Mouse (Mus musculus): Measurements from ENCODE around the gene Rgs8.
A peak's percentile ranks its signal among the peaks of the same experiment; 100 is the strongest.

Rgs8 gene

DNA sequence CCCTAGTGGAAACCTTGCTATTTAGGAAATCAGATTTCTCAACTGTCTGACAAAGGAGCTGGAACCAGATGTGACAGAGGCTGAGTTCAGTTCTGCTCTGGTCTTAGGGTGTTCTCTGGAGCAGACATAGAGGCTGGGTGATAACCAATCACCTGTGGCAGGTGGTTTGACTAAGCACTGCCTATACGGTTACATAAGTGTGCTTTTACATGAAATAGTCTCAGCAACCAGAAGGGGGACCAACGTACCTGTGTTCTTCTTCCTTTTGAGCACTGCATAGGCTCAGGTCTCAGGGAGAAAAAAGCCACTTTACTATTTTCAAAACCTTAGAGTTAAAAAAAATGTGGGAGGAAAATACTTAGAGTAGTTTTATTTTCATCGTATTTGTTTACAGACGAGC lies 22.8 kb downstream of the Rgs8 start:
- no peak for DNase-seq

GRCm38 (mm10) chr1:153677635-153678034 lies 24.8 kb downstream of the Rgs8 start:
- no peak for DNase-seq

- peak; percentile 27 to 51 for DNase-seq
These were observed 26.3 kb downstream of the Rgs8 start for GRCm38 (mm10) chr1:153679147-153679546.

- DNase-seq, result no peak
These were observed 26.8 kb downstream of the Rgs8 start for GRCm38 (mm10) chr1:153679653-153680052.

GRCm38 (mm10) chr1:153680363-153680762 lies 27.5 kb downstream of the Rgs8 start:
- DNase-seq, result peak in 1 of 2 experiments; percentile 26

DNA sequence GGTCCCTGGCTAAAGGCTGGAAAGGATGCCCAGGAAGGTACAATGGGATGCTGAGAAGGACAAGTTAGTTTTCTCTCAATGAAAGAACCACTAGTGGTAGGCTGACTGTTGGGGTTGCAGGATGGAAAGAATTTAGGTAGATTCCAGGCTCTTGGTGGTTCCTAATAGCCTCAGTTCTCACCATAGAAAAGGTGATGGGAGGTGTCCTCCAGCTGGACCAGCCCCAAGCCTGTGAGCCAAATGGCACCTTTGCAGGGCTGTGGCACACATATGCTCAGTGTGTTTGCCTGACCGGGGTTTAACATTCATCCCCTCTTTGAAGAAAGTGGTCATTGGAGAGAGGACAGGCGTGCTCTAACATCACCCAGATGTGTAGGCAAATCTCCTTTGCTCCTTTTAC lies 28.2 kb downstream of the Rgs8 start:
- no peak for DNase-seq

GRCm38 (mm10) chr1:153683190-153683589 lies 30.4 kb downstream of the Rgs8 start:
- no peak for DNase-seq

- no peak for DNase-seq
These were observed 32.8 kb downstream of the Rgs8 start for GRCm38 (mm10) chr1:153685630-153686029.

- no peak for DNase-seq
These were observed 39.7 kb downstream of the Rgs8 start for GRCm38 (mm10) chr1:153692526-153692925.

DNA sequence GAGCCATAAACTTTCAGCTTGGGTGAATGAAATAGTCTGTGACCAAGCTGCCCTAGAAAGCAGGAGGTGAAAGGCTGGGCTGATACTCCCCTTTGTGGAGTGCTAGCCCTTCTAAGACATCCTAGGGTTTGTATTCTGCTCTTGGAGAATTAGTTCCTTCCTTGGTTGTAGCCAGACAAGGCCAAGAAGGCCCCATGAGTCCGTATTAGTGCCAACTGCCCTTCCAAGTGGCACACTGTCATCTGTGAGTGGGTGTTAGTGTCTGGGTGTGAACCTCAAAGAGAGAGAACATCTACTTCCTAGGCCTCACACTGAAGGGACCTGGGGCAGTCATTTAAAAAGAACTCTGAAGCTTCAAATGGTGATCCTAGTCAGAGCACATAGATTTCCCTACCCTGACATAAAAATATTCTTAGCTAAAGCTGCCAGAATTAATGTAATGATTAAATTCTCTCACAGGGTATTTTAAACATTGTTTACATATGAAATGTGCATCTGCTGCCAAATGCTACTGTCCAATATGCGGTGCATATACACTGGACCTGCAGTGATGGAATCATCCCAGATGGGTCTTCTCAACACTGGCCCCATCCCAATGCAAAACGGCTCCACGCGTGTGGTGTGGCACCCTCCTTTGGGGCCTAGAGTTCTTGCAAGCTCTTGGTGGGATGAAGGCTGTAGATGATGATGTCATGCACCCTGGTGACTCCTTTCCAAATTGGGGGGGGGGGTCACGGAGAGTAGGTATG lies 41.7 kb downstream of the Rgs8 start:
- DNase-seq, result no peak

GRCm38 (mm10) chr1:153695398-153695797 lies 42.6 kb downstream of the Rgs8 start:
- no peak for DNase-seq

DNA sequence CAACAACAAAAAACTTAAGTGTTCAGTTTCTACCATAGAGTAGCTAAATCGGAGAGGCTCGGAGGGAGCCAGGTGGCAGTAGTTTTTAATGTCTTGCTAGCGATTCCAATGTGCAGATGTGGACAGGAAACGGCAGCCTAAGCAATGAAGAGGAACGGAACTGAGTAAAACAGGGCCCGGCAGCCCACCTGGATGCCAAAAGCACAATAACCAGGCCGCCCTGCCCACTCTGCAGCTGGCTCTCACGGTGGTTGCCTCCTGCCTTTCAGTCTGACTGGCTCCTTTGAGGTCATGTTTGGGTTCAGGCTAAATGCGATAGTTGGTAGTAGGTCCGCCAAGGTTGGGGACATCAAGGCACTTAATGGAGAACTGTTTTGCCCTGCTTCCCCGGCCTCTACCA lies 43.3 kb downstream of the Rgs8 start:
- no peak for DNase-seq

DNA sequence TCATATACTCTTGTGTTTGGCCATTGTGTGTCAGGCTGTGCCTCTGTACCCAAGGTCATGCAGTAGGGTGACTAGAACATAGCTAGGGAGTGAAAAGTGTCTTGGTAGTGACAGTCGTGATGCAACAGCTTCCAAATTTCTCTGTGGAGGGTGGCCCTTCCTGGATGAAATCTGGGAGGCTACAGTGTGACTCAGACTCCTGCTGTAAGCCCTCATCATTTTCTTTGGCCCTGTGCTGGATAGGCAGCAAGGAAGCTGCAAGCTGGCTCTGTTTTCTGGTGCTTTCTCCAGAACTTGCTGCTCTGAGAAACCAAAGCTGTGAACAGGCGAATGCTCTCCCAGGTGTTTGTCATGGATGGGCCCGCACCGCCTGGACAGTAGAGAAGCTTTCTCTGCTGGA lies 43.7 kb downstream of the Rgs8 start:
- DNase-seq, result no peak

DNA sequence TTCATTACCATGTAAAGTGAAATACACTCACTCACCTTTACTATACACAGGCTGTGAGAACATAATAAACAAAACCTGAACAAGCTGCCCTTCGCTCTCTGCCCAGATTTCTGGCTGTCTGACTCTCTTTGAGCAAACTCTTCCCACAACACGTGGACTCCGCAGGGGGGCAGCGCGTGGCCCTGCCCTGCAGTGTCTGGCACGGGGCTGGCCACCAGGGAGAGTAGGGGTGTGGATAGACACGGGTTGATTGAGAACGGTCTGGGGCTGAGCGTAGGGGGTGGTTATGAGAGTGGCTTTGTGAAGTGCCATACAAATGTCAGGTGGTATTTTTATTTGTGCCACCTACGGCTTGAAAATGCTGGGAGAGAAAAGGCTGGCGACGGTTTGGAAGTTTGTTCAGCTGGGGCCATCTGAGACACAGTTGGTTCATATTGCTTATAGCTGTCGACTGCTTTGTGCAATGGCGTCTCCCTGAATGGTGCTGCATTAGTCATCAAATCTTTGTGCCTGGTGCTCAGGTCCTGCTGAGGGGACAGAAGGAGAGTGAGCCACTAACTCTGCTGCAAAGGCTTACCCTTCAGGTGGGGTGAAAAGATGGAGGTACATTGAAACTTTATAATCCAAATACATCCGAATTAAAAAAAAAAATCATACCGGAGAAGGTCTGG lies 44.9 kb downstream of the Rgs8 start:
- DNase-seq, result peak in 1 of 2 experiments; percentile 9

DNA sequence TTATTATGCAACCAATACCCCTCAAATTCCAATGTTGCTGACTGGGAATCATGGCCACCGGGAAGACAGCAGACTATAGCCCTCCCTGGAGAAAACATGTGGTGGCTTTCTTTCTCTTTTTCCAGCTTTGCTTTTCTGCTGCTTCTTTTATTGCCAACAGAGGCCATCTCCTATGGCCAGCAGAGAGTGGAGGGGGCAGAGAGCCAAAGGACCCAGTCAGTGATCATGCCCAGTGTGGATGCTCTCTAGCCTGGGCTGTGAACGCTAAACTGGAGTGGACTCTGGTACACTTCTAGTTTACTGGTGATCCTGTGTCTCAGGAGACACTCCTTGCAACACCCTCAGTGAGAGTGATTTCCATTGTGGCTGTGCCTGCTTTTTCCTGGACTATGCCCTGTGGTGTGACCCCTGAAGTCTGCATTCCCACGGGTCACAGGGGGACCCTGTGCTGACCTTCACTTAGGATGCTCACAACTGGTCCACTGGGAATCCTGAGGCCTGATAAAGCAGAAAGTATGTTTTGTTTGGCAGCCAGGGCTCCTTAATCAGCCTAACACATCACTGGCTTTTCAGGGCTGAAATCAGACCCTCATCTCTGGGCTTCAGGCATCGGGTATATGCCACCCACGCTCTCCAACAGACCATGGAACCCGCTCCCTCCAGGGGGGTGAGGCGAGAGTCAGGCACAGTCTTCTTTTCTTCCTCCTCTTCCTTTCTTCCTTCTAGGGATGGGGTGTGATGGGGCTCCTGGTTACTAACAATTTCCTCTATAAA lies 45.7 kb downstream of the Rgs8 start:
- DNase-seq, result peak; percentile 15 to 46

GRCm38 (mm10) chr1:153700448-153701063 lies 47.7 kb downstream of the Rgs8 start:
- no peak for DNase-seq

- DNase-seq, result no peak
These were observed 48.6 kb downstream of the Rgs8 start for GRCm38 (mm10) chr1:153701461-153701860.

DNA sequence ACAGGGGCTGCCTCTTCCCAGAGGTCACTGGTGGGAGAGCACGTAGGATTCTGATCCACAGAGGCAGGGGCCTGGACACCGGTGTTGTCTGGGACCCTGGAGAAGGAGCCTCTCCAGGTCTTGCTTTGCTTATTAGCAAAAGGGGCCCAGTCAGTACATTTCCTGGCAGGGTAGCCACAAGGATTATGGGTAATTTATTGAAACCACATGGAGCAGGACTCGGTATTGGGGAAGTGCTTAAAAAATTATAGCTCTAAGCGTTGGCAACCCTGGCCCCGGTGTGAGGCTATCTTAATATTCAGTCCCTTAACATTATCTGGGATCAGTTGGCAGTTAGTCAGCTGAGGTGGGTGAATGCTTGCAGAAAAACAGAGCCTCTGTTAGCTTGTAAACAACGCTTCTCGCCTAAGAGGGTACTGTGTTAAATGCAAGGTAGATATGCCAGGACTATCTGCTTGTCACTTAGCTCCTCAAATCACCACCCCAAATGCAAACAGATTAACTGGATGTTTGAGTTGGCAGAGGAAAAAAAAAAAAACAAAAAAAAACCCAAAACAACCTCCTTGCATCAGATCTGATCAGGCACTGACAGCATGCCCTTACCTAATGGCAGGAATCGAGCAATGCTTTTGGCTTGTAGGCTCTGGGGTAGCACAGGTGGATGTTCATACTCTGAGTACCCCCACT lies 49.5 kb downstream of the Rgs8 start:
- DNase-seq, result no peak

- DNase-seq, result no peak
These were observed 50.1 kb downstream of the Rgs8 start for GRCm38 (mm10) chr1:153702853-153703410.

DNA sequence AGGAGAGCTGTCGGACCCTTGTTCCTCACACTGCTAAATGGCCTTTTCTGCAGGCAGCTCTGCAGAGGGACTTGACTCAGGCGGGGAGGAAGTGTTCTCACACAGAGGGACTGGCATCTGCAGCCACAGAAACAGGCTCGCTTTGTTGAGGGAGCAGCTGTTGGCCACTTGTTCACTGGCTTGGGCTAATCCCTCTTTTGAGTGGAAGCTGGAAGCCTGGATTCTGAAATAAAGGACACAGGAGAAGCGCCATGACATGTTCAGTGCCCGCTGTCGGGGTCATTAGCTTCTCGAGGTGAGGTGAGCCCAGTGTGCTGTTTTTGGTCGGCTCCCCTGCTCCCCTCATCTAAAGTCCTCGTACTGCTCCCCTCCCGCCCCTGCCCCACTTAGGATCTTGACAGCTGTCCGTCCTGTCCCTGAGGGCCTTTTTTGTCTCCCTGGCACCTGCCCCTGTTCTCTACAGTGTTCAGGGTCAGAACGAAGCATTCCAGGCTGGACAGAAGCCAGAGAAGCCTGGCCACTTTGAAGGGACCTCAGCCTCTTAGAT lies 50.7 kb downstream of the Rgs8 start:
- peak in 1 of 2 experiments; percentile 10 for DNase-seq

DNA sequence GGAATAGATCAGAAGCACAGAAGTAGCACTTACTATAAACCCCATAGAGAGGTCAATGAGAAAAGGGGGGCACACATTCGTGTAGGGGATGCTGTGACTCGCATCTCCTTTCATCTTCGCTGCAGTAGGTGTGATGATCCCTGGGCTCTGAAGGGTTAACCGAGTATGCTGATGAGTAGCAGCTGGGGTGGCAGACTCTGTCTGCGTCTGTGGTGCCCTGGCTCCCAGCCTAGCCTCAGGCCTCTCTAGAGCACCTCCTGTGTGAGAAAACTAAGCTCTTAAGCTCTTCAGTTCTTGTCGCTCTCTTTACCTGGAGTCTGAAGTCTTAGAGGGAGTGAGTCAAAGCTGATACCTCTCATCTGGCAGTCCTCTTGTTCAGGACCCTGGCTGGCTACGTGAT lies 51.3 kb downstream of the Rgs8 start:
- DNase-seq, result no peak

GRCm38 (mm10) chr1:153704996-153705395 lies 52.2 kb downstream of the Rgs8 start:
- no peak for DNase-seq

Data from kidney, postnatal 4 days (tissue).